Mouse (Mus musculus) stomach, embryonic 14.5 days (tissue): ENCODE results near the gene Kcnk16. TPM values are rescaled to one million over a fixed set of nuclear protein-coding genes. Genes with fewer than 3 reads are reported as not detected.

ENCODE experiments used
- ATAC-seq: fragments of 200-750 bp; cut with Nextera tagmentation; 2 replicates; pipeline ENCODE4 v1.8.0; 2017; ENCODE audit warnings: low read depth, moderate TSS enrichment; ENCODE audit not compliant: insufficient number of reproducible peaks, insufficient read depth, low FRiP score
- H3K27ac ChIP-seq: fragments of 300-500 bp; sonication (generic); 2 replicates; pipeline ENCODE4 v1.5.1; 2014; ENCODE audit warnings: mild to moderate bottlenecking, low read length, moderate library complexity, mixed read lengths
- H3K27me3 ChIP-seq: fragments of 300-500 bp; sonication (generic); 2 replicates; pipeline ENCODE4 v1.6.1; 2014; ENCODE audit warnings: low read length, control low read depth, mixed read lengths; ENCODE audit not compliant: control insufficient read depth, insufficient read depth
- H3K36me3 ChIP-seq: fragments of 300-500 bp; sonication (generic); 2 replicates; pipeline ENCODE4 v1.6.1; 2014; ENCODE audit warnings: mild to moderate bottlenecking, control low read depth, low read length, moderate library complexity, mixed read lengths; ENCODE audit not compliant: control insufficient read depth, insufficient read depth
- H3K4me1 ChIP-seq: fragments of 300-500 bp; sonication (generic); 2 replicates; pipeline ENCODE4 v1.6.1; 2014; ENCODE audit warnings: low read length, control low read depth, mixed read lengths; ENCODE audit not compliant: control insufficient read depth, insufficient read depth
- H3K4me2 ChIP-seq: fragments of 300-500 bp; sonication (generic); replicated peaks from 2 replicates; pipeline ENCODE4 v1.6.1; 2014; ENCODE audit warnings: low read depth, low read length, control low read depth
- H3K4me3 ChIP-seq: fragments of 300-500 bp; sonication (generic); 2 replicates; pipeline ENCODE4 v1.5.1; 2014; ENCODE audit warnings: low read depth, low read length, control low read depth
- H3K9ac ChIP-seq: fragments of 300-500 bp; sonication (generic); replicated peaks from 2 replicates; pipeline ENCODE4 v1.6.1; 2014; ENCODE audit warnings: low read depth, mild to moderate bottlenecking, control low read depth, low read length, moderate library complexity, mixed read lengths
- H3K9me3 ChIP-seq: fragments of 300-500 bp; sonication (generic); 2 replicates; pipeline ENCODE4 v1.6.1; 2016; ENCODE audit warnings: low read depth, low read length, control low read depth; ENCODE audit not compliant: control insufficient read depth
- WGBS: fragments of 180-500 bp; shearing (Covaris S2); extraction: QIAGEN DNeasy Blood & Tissue Kit; methylation state at CpG from one replicate; pipeline ENCODE4 v1.1.7; 2014; 5-methylcytosine and 5-hydroxymethylcytosine counted together
- polyA plus RNA-seq: library from polyadenylated mRNA; unstranded; fragments of >200 nt; fragmentation: Nextera tagmentation; extraction: Ambion mirVana; gene quantifications from 2 replicates; pipeline ENCODE4 v1.2.1, GENCODE M21; 2014

Kcnk16 gene
- polyA plus RNA-seq, 1 experiment from 2014 or later: 4.6 TPM

DNA sequence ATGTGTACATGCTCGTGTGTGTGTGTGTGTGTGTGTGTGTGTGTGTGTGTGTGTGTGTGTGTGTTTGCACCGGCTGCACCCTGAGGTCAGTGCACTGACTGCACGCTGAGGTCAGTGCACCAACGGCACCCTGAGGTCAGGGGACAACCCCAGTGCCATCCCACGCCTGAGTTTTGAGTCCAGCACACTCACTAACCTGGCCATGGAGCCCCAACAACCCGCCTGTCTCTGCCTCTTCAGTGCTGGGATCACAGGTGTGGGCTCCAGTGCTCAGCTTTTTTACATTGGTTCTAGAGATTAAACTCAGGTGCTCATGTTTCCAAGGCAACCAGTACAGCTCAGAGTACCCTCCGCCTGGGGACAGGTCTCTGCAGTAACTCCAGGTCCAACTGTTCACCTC, 42.5 kb downstream of the Kcnk16 start:
- WGBS: 51% methylated on average over 7 of the region's 7 CpGs
- no peak overlapping the region for H3K4me3 ChIP-seq
- H3K27ac ChIP-seq: no peak overlapping the region
- H3K4me1 ChIP-seq: no peaks in the 10 kb centered on the region
- no peak overlapping the region for H3K4me2 ChIP-seq
- no peak overlapping the region for H3K9ac ChIP-seq
- H3K36me3 ChIP-seq: no peaks in the 10 kb centered on the region
- no peaks in the 10 kb centered on the region for H3K9me3 ChIP-seq
- no peak for ATAC-seq
- H3K27me3 ChIP-seq: no peaks in the 10 kb centered on the region

DNA sequence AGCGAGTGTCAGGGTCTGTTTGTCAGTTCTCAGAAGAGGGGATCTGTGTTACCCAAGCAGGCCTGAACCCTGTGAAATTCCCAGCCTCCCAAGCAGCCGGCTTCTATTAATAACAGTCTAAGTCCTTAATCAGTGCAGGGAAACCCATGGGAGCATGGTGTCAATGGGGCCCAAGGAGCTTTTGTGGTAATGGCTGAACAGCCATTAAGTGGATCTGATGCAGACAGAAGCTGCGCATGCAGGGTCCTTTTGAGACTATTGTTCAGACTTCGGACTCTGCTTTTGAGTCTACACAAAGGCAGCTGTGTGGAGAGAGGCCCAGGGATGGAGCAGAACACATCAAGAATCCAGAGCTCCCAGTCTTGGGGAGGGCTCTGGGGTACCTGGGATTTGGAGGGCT, 43.5 kb downstream of the Kcnk16 start:
- no peaks in the 10 kb centered on the region for H3K36me3 ChIP-seq
- H3K9me3 ChIP-seq: no peaks in the 10 kb centered on the region
- no peak overlapping the region for H3K27ac ChIP-seq
- no peak overlapping the region for H3K9ac ChIP-seq
- no peak for ATAC-seq
- no peak overlapping the region for H3K4me2 ChIP-seq
- no peaks in the 10 kb centered on the region for H3K27me3 ChIP-seq
- H3K4me1 ChIP-seq: no peaks in the 10 kb centered on the region
- 63% methylated on average over 4 of the region's 4 CpGs for WGBS
- no peak overlapping the region for H3K4me3 ChIP-seq

DNA sequence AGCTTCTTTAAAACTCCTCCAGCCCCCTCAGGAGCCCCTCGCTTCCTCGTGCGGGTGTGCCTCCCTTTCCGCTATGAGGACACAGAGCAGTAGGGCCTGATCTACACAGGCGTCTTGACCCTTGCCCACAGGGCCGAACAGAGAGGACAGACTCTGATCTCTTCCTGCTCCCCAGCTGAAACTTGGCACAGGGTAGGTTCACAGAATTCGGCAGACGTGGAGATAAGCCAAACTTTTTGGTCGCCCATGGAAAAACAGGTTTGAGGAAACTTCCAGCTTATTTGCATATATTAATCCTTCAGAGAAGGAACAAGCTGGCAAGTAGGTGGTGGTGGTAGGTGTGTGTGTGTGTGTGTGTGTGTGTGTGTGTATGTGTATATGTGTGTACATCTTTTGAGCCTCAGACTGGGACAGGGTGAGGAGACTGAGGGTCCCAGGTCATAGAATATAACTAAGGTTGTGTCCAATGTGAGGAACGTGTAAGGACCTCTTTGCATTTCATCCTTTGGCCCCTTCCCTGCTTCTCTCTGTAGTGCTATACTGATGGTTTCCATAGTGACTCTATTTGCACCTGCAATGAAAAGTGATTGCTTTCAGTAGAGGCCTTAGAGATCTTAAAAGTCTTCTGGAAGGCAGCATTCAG, 44.3 kb downstream of the Kcnk16 start:
- no peak overlapping the region for H3K9ac ChIP-seq
- no peak overlapping the region for H3K4me2 ChIP-seq
- H3K4me1 ChIP-seq: no peaks in the 10 kb centered on the region
- ATAC-seq: no peak
- no peaks in the 10 kb centered on the region for H3K36me3 ChIP-seq
- H3K27me3 ChIP-seq: no peaks in the 10 kb centered on the region
- no peak overlapping the region for H3K4me3 ChIP-seq
- H3K27ac ChIP-seq: no peak overlapping the region
- WGBS: 60% methylated on average over 10 of the region's 10 CpGs
- H3K9me3 ChIP-seq: no peaks in the 10 kb centered on the region

DNA sequence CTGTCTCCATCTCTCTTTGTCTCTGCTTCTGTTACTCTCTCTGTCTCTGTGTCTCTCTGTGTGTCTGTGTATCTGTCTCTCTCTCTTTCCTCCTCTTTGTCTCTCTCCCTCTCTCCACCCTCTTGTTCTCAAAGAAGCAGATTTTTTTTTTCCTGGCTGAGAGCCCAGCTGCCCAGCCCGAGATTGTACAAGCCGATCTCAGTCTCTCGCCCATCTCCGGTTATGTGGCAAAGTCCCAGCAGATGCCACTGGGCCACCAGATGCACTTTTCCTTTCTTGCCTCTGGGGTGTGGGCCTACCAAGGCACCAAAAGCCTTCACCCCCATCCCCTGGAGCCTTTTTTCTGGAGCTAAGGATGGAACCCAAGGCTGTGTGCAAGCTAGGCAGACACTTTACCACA, 44.8 kb downstream of the Kcnk16 start:
- no peaks in the 10 kb centered on the region for H3K4me1 ChIP-seq
- WGBS: 39% methylated on average over 4 of the region's 4 CpGs

DNA sequence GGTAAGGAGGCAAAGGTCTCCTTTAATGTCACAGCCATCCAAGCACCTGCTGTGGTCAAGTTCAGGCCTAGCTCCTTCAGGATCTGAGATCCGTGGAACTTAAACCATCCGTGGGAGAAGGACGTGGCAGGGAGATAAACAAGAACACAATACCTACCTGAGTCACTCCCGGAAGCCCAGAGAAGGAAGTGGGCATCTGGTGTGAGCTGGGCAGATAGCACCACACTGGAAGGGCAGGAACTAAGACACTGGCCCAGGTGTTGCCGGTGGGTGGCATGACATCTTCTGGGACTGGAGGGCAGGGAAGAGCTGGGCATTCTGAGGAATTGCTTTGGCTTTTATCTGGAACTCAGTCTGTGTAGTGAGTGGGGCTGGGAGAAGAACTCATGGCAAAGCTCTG, 45.7 kb downstream of the Kcnk16 start:
- H3K4me3 ChIP-seq: no peak overlapping the region
- no peaks in the 10 kb centered on the region for H3K9me3 ChIP-seq
- WGBS: 67% methylated on average over 5 of the region's 5 CpGs
- H3K4me1 ChIP-seq: no peaks in the 10 kb centered on the region
- no peaks in the 10 kb centered on the region for H3K27me3 ChIP-seq
- H3K27ac ChIP-seq: no peak overlapping the region
- no peak overlapping the region for H3K9ac ChIP-seq
- H3K36me3 ChIP-seq: no peaks in the 10 kb centered on the region
- ATAC-seq: no peak
- H3K4me2 ChIP-seq: no peak overlapping the region

More for the DNA sequence above, 44.8 kb downstream of the Kcnk16 start:
- H3K9me3 ChIP-seq: no peaks in the 10 kb centered on the region
- no peaks in the 10 kb centered on the region for H3K27me3 ChIP-seq
- H3K4me2 ChIP-seq: no peak overlapping the region
- no peak overlapping the region for H3K4me3 ChIP-seq
- H3K27ac ChIP-seq: no peak overlapping the region
- no peaks in the 10 kb centered on the region for H3K36me3 ChIP-seq
- H3K9ac ChIP-seq: no peak overlapping the region
- ATAC-seq: no peak

DNA sequence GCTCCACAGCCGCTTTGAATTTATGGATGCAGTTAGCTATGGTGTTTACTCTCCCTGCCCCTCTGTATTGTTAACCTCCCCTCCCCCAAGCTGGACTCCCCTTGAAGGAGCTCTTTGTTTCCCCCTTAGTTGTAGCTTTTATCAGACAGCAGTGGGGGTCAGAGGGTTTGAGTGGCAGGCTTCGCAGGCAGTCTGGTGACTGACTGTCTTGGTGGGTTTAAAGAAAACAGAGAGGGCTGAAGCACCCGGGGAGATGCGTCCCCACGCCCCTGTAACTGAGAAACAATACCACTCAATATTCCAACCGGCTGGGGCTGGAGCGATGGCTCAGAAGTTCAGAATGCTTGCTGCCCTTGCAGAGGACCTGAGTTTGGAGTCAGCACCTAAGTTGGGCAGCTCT, 47.9 kb downstream of the Kcnk16 start:
- H3K27me3 ChIP-seq: no peaks in the 10 kb centered on the region
- ATAC-seq: no peak
- no peaks in the 10 kb centered on the region for H3K36me3 ChIP-seq
- no peak overlapping the region for H3K4me2 ChIP-seq
- H3K9me3 ChIP-seq: no peaks in the 10 kb centered on the region
- no peak overlapping the region for H3K9ac ChIP-seq
- H3K27ac ChIP-seq: no peak overlapping the region
- no peak overlapping the region for H3K4me3 ChIP-seq
- no peaks in the 10 kb centered on the region for H3K4me1 ChIP-seq
- WGBS: 55% methylated on average over 7 of the region's 7 CpGs

DNA sequence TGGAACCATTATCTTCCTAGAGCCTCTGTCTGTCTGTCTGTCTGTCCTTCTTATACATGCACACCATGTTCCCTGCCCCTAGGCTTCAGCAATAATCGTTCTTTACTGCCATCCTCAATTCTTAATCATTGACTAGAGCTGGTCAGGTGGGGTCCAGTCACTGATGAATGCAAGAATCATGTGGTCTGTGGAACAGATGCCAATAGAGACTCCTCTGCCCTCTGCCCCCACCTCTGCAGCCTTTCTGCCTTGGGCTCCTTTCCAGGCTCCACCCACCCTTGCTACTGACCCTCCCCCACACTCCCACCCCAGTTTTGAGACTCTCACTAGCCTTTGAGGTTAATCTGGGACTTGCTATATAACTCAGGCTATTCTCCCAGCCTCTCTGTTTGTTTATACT, 49.1 kb downstream of the Kcnk16 start:
- H3K4me1 ChIP-seq: no peaks in the 10 kb centered on the region
- WGBS: 69% methylated on average over 1 of the region's 1 CpGs
- H3K4me3 ChIP-seq: no peak overlapping the region
- no peak overlapping the region for H3K27ac ChIP-seq
- H3K4me2 ChIP-seq: no peak overlapping the region
- no peak for ATAC-seq
- H3K36me3 ChIP-seq: no peaks in the 10 kb centered on the region
- no peaks in the 10 kb centered on the region for H3K9me3 ChIP-seq
- no peak overlapping the region for H3K9ac ChIP-seq
- no peaks in the 10 kb centered on the region for H3K27me3 ChIP-seq

DNA sequence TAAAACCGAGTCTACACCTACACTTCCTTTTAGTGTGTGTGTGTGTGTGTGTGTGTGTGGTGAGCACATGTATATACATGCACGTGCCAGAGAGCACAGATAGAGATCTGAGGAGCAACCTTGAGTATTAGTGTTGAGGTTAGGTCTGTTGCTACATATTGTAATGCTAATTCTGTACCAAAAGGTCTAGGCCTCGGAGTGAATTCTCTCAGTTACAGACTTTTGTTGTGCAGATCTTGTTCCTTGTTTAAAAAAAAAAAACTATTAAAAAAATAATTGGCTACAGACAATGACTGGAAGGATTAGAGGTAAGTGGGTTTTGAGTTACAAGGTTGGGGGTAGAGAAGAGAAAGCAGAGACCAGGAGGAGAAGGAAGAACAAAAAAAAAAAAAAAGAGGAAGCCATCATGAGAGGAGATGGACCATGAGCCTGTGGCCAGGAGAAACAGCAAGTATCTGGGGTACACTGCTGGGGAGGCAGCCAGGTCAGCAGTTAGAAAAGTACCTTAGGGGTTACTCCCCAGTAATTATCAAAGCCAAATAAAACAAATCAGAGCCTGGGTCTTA, 51.6 kb downstream of the Kcnk16 start:
- ATAC-seq: no peak
- Histone ChIP-seq H3K4me2 (no peak overlapping the region), H3K27me3 (no peaks in the 10 kb centered on the region), H3K9ac (no peak overlapping the region), H3K27ac (no peak overlapping the region), H3K36me3 (no peaks in the 10 kb centered on the region), H3K4me1 (no peaks in the 10 kb centered on the region), H3K4me3 (no peak overlapping the region), H3K9me3 (no peaks in the 10 kb centered on the region)
- 54% methylated on average over 3 of the region's 3 CpGs for WGBS
